Mouse (Mus musculus) bone marrow macrophage, adult 2 months (primary cell): ENCODE measurements at regions not wholly inside any gene's neighbourhood (a gene's known extent, or its start where the extent isn't known, plus 50 kb on each side); places are given as distances from the start of the nearest gene placed in this dataset.

ENCODE experiments used
- H3K27ac ChIP-seq: 2 replicates; pipeline ENCODE4 v1.5.1; 2012; ENCODE audit warnings: low read depth, low read length; ENCODE audit not compliant: insufficient read depth
- H3K4me1 ChIP-seq: 2 replicates; pipeline ENCODE4 v1.6.1; 2012; ENCODE audit warnings: low read length; ENCODE audit not compliant: control insufficient read depth, insufficient read depth
- H3K4me3 ChIP-seq: 2 replicates; pipeline ENCODE4 v1.5.1; 2012; ENCODE audit warnings: mild to moderate bottlenecking, low read length, moderate library complexity; ENCODE audit not compliant: insufficient read depth
- CTCF ChIP-seq: IDR thresholded peaks from 2 replicates; pipeline ENCODE4 v1.5.1; 2012; ENCODE audit warnings: low read depth, mild to moderate bottlenecking, low read length, moderate library complexity
- POLR2A ChIP-seq: IDR thresholded peaks from 2 replicates; pipeline ENCODE4 v1.6.1; 2012; ENCODE audit warnings: mild to moderate bottlenecking, low read depth, low read length, borderline replicate concordance

DNA sequence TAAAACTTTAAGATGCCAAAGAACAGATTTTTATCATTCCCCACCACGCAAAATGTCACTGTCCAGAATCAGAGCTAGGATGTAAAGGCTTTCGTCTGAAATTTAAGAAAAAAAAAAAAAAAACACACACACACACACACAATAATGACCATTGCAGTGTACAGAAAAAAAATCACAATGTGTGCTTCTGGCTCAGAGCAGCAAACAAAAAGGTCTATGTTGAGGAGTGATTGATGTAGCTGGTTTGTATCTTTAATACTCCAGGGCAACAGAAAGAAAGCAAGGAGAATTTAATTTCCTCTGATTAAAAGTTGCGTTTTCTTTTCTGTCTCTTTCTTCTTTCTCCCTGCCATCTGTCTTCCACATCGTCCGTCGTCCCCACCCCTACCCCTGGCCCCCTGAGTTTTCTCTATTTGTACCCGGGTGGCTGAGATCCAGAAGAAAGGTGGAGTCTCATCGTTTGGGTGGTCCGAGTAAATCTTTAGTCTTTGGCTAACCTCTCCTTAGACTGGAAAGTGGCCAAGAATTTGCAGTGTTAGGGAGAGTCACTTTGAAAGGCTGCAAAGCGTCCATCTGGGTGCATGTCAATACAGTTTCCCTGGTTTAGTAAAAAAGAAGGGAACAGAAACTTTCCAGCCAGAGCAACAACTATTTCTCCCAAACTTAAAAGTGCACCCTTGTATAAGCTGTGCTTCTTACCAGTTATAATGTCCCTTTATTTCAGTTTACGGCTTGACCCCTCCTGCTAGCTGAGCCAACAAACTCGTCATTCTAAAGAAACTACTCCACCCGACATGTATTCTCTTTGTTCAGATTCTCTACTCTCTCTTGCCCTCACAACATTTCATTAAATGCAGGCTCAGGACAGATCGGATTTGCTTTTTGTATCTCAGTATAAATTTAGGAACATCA is 199.6 kb upstream of the Cxadr start:
- H3K27ac ChIP-seq, result no peak overlapping the region
- no peaks in the 10 kb centered on the region for H3K4me1 ChIP-seq
- H3K4me3 ChIP-seq, result no peak overlapping the region
- TF ChIP-seq CTCF, result no peak
- TF ChIP-seq POLR2A, result no peak

DNA sequence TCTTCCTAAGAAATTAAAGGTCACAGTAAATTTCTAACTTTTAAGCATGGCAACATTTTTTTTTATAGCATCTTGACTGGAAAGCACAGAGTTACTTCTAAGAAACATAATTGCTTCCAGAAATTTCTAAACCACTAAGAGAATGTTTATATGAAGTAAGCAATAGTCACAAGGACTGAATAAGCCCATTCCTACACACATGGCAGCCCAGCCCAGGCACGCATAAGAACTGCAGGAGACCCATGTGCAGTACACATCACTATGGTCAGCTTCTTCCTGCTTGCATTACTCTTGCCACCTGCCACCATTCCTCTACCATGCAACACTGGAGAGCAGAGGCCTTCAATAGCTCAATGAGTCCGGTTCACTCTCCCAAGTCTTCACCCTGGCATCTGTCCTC is 201.4 kb upstream of the Cxadr start:
- Histone ChIP-seq H3K27ac (no peak overlapping the region), H3K4me1 (no peaks in the 10 kb centered on the region), H3K4me3 (no peak overlapping the region)
- TF ChIP-seq CTCF (no peak), POLR2A (no peak)

DNA sequence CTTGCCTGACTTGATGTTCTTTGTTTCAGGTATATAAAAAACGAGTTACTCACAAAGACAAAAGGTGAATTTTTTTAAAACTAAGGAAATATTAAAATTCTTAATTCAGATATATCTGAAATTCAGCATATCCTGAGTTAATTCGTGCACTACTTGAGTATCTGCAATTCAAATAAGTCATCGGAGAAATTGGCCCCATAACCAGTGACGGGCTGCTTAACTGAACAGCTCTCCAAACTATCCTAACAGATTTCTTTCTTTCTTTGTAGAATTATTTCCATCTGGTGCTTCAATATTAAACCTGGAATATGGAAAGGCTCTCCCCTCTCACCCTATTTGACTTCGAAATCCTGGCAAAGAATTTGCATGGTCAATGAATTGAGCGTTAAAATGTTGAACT is 202.2 kb upstream of the Cxadr start:
- Histone ChIP-seq H3K4me1 (no peaks in the 10 kb centered on the region), H3K4me3 (no peak overlapping the region), H3K27ac (no peak overlapping the region)
- TF ChIP-seq POLR2A (no peak), CTCF (no peak)

DNA sequence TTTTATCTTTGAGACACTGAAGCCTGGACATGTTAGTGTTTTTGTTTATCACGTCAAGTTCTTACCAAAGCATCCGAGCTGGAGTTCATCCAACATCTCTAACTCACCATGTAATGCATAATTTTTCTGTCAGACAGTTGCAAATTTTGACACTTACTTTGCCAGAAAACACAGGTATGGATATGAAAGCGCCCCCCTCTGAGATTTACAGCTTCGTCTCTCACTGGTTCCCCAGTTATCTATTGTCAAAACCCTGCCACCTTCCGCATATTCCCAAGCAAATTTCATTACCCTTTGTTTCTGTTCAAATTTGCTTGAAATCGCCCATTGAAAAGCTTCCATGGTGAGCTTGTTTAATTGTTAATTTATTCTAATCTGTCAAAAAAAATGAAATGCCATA is 202.7 kb upstream of the Cxadr start:
- H3K4me1 ChIP-seq, result no peaks in the 10 kb centered on the region
- no peak overlapping the region for H3K27ac ChIP-seq
- no peak overlapping the region for H3K4me3 ChIP-seq
- TF ChIP-seq POLR2A, result no peak
- no peak for TF ChIP-seq CTCF

DNA sequence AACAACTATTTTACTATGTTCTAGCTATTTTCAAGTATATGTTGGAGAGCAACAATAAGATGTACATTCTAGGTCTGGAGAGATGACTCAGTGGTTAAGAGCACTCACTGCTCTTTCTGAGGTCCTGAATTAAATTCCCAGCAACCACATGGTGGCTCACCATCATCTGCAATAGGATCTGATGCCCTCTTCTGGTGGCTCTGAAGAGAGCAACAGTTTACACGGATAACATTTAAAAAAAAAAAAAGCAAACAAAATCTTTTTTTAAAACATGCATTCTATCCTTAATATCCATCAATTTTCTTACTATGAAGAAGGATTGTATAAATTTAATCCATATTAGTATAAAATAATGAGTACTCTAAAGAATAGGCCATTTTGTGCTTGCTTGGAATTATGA is 204.7 kb upstream of the Cxadr start:
- H3K4me3 ChIP-seq, result no peak overlapping the region
- TF ChIP-seq POLR2A (no peak), CTCF (no peak)

DNA sequence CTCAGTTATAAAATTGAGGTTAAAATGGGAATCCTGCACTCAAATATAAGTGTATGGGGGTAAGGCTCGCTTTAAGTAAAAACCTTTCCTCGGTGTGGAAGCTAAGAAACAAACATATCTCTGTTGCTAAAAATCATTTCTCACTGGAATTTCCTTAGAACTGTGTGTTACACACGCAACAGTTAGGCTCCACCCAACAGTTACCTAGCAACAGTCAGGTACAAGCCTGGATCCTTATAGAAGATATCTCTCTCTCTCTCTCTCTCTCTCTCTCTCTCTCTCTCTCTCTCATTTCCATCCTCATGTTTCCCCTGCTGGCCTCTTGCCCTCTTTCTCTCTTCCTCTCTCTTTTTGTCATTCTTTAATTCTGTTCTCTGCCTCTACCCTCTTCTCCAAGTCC is 211.1 kb upstream of the Cxadr start:
- H3K4me1 ChIP-seq, result no peaks in the 10 kb centered on the region

More for the DNA sequence above, 204.7 kb upstream of the Cxadr start:
- Histone ChIP-seq H3K4me1 (no peaks in the 10 kb centered on the region), H3K27ac (no peak overlapping the region)

DNA sequence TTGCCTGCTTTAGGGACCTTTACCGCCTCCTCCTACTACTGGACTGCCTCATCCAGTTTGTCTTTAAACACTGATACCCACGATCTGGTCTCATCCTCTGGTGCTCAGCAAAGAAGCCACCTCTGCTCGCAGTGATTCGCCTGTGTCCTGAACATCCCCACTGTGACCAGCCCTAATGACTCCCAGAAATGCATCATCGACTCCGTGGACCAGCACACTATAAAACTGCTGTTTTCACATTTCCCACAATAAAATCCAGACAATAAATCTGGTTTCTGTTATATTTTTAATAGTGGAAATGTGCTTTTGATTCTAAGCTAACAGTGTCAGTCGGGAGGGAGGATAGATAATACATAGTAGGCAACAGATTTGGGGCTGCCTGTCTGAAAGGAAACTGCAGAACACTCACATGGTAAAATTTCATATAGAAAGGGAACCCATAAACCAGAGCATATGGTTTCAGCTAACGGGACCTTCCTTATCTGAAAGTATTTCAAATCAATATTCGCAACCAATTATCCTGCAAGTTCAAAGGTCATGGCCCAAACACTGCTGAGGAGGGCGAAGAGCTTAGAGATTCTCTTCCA is 233.7 kb upstream of the Cxadr start:
- TF ChIP-seq CTCF (no peak), POLR2A (no peak)

More for the DNA sequence above, 211.1 kb upstream of the Cxadr start:
- Histone ChIP-seq H3K4me3 (no peak overlapping the region), H3K27ac (no peak overlapping the region)
- TF ChIP-seq POLR2A (no peak), CTCF (no peak)

DNA sequence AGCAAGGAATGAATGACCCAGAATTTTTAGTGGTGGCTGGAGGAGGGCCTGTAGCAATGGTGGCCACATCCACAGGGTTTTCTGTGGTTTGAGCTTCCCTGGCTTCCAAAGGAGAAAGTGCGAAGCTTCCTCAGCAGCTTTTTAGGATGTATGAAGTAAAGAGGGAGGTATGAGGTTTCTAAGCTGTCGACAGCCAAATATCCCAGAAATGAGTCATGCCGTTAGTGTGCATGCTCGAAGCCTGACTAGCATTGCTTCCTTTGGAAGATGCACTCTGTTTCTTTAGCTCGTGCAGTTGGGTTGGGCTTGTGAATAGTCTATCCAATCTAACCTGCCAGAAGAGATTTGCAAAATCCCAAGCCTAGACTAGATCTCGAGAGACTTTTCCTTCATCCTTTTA is 240.8 kb upstream of the Cxadr start:
- Histone ChIP-seq H3K27ac (no peak overlapping the region), H3K4me1 (no peaks in the 10 kb centered on the region), H3K4me3 (no peak overlapping the region)
- TF ChIP-seq POLR2A (no peak), CTCF (no peak)

More for the DNA sequence above, 233.7 kb upstream of the Cxadr start:
- no peaks in the 10 kb centered on the region for H3K4me1 ChIP-seq
- H3K4me3 ChIP-seq, result no peak overlapping the region
- no peak overlapping the region for H3K27ac ChIP-seq

DNA sequence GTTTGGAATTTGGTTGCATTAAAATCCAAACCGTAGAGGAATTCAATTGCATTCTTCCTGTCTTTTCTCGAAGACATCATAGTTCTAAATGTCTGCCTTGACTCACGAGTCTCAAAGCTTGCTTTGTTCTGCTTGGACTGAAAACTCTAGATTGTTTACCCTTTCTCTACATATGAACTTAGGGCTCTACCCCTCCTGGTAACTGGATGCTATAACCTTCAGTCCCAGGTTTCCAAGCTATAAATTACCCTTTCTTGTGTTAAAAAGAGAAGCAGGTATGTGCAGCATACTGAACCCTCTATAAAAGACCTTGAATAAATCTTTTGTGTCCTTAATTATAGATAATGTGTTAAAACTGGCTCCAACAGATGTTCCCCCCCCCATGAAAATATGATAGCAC is 243.7 kb upstream of the Cxadr start:
- Histone ChIP-seq H3K27ac (no peak overlapping the region), H3K4me3 (no peak overlapping the region), H3K4me1 (no peaks in the 10 kb centered on the region)
- TF ChIP-seq CTCF (no peak), POLR2A (no peak)

DNA sequence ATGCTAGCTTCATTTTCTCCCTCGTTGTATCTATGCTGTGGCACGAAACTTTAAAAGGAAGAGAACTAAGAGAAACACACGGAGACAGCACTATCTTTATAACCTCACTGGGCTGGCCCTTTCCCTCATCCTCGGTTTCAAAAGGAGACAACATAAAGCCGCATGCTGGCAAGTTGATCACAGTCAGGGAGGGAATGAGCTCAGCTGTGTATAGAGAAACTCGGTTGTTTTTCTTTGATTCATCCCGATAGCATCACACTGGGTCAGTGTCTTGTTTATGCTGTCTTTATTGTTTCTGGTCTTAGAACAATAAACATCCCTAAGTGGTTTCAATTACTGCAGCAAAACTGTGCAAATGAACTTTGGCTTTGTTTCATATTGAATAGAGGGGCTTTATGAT is 249.2 kb upstream of the Cxadr start:
- no peak overlapping the region for H3K27ac ChIP-seq
- no peak overlapping the region for H3K4me3 ChIP-seq
- H3K4me1 ChIP-seq, result no peaks in the 10 kb centered on the region
- no peak for TF ChIP-seq POLR2A
- no peak for TF ChIP-seq CTCF
